9 mouse cellular contexts compared by ENCODE assay signal in the genomic region with DNA sequence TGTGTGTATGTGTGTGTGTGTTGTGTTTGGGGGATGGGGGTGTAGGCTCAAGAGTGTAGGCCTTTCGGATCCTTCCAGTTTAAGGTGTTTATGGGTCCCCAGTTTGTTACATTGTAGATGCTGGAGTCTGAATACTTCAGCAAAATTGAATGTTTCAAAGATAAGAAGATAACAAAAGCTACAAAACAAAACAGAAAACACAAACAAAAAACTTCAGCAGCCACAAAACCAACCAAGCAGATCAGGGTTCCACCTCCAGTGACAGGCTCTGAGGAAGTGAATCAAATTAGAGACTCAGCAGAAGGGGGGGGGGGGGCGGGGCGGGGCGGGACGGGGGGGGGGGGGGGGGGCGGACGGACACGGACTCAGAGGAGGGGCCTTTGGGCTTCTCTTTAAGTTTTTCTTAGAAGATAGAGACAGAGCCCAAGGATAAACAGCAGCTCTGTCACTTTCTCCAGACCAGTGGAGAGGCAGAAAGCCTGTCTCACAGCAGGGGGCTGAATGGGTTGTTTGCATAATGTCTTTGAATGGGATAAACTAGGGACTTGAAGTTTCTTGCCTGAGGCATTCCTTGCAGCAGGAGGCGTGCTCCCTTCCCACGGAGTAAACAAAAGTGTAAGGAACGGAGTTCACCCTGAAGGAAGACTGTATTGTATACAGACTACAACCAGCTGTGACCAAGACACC. TPM values are rescaled to one million over a fixed set of nuclear protein-coding genes. Genes with fewer than 3 reads are reported as not detected.
A peak's percentile ranks its signal among the peaks of the same experiment; 100 is the strongest.
DNase-seq lines count a peak whose midpoint lies in the region; ATAC-seq and TF ChIP-seq lines count a peak whose summit lies in the region.
"Had no signal": no experiment of that assay in that cellular context is flagged by ENCODE, and none has a peak within 500 bp of the region (broad histone marks: within the 10 kb centered on the region; RNA-seq: fewer than 3 reads in every experiment).

No protein-coding gene starts in this region.

- 37% methylated on average over 5 of the region's 11 CpGs for WGBS in liver, postnatal 0 days (ENCODE audit: insufficient replicate concordance)
- WGBS in liver, embryonic 11.5 days = 45% methylated on average over 4 of the region's 11 CpGs
- WGBS in forebrain, embryonic 10.5 days = 21% methylated on average over 4 of the region's 11 CpGs
- WGBS in kidney, embryonic 16.5 days = 15% methylated on average over 7 of the region's 11 CpGs
- 11% methylated on average over 7 of the region's 11 CpGs for WGBS in neural tube, embryonic 12.5 days

- 0 out of 2 replicates have a peak overlapping the region, but pooled peaks have one; percentile 2 for H3K4me2 ChIP-seq in liver, postnatal 0 days (ENCODE audit: low read depth, low read length)
- H3K4me2 ChIP-seq in liver, embryonic 11.5 days = no peak overlapping the region
- peak overlapping the region; percentile 34 for H3K4me2 ChIP-seq in kidney, embryonic 16.5 days (replicated peaks; ENCODE audit: low read depth, low read length)
- H3K4me2 ChIP-seq in neural tube, embryonic 12.5 days (replicated peaks) = 0 out of 2 replicates have a peak overlapping the region, but pooled peaks have one; percentile 15
- H3K4me2 ChIP-seq: limb, embryonic 15.5 days had no signal

- H3K27me3 ChIP-seq in liver, postnatal 0 days (ENCODE audit: insufficient read depth, low read length) = no peaks in the 10 kb centered on the region
- H3K27me3 ChIP-seq in liver, embryonic 11.5 days (replicated peaks; ENCODE audit: control insufficient read depth, insufficient read depth, low read length) = no peaks in the 10 kb centered on the region
- H3K27me3 ChIP-seq in forebrain, embryonic 10.5 days (ENCODE audit: poor library complexity, severe bottlenecking) = no peaks in the 10 kb centered on the region
- H3K27me3 ChIP-seq in kidney, embryonic 16.5 days (ENCODE audit: insufficient read depth, low read length) = no peaks in the 10 kb centered on the region
- H3K27me3 ChIP-seq in neural tube, embryonic 12.5 days (replicated peaks) = no peaks in the 10 kb centered on the region
- H3K27me3 ChIP-seq: limb, embryonic 15.5 days had no signal

- H3K9me3 ChIP-seq in liver, postnatal 0 days (ENCODE audit: low read length) = no peaks in the 10 kb centered on the region
- H3K9me3 ChIP-seq in liver, embryonic 11.5 days (ENCODE audit: control insufficient read depth, low read length) = no peaks in the 10 kb centered on the region
- H3K9me3 ChIP-seq in forebrain, embryonic 10.5 days = no peaks in the 10 kb centered on the region
- H3K9me3 ChIP-seq in kidney, embryonic 16.5 days (ENCODE audit: low read length) = 0 out of 2 replicates have a peak, but pooled peaks cover 3% of the 10 kb centered on the region
- H3K9me3 ChIP-seq in neural tube, embryonic 12.5 days = no peaks in the 10 kb centered on the region
- H3K9me3 ChIP-seq: limb, embryonic 15.5 days had no signal

- no peak overlapping the region for H3K9ac ChIP-seq in liver, postnatal 0 days (replicated peaks)
- no peak overlapping the region for H3K9ac ChIP-seq in liver, embryonic 11.5 days (ENCODE audit: low read depth, low read length)
- H3K9ac ChIP-seq in kidney, embryonic 16.5 days (replicated peaks; ENCODE audit: low read length) = peak overlapping the region; percentile 25; the same call in 1 of the 2 replicates
- no peak overlapping the region for H3K9ac ChIP-seq in neural tube, embryonic 12.5 days
- H3K9ac ChIP-seq: limb, embryonic 15.5 days had no signal

- no peak for ATAC-seq in liver, postnatal 0 days
- ATAC-seq in liver, embryonic 11.5 days (replicated peaks; ENCODE audit: low FRiP score) = no peak
- ATAC-seq in kidney, embryonic 16.5 days (ENCODE audit: low FRiP score, low TSS enrichment) = peak; percentile 46
- peak; percentile 62 for ATAC-seq in neural tube, embryonic 12.5 days (ENCODE audit: low FRiP score, low read depth)

- H3K4me1 ChIP-seq in liver, postnatal 0 days (ENCODE audit: insufficient read depth) = peaks cover 11% of the 10 kb centered on the region
- H3K4me1 ChIP-seq in liver, embryonic 11.5 days (replicated peaks; ENCODE audit: control insufficient read depth, insufficient read depth, low read length) = peaks cover 2% of the 10 kb centered on the region; the same call in 1 of the 2 replicates
- H3K4me1 ChIP-seq in forebrain, embryonic 10.5 days = peaks cover 53% of the 10 kb centered on the region
- H3K4me1 ChIP-seq in kidney, embryonic 16.5 days (ENCODE audit: insufficient read depth, low read length) = peaks cover 15% of the 10 kb centered on the region
- H3K4me1 ChIP-seq in neural tube, embryonic 12.5 days = peaks cover 12% of the 10 kb centered on the region

- DNase-seq in liver, postnatal 0 days = no peak
- DNase-seq in liver, embryonic 11.5 days (ENCODE audit: low spot score) = no peak
- DNase-seq in forebrain, embryonic 10.5 days (ENCODE audit: extremely low spot score, low spot score) = peak; percentile 80
- DNase-seq in cerebellum, adult 9-10 months = no peak
- DNase-seq in thymus, postnatal 36 days = no peak
- DNase-seq in urinary bladder, adult 18-20 months (ENCODE audit: low spot score in 2 of 2) = no peak

- no peak overlapping the region for H3K4me3 ChIP-seq in liver, postnatal 0 days (ENCODE audit: low read depth, low read length)
- no peak overlapping the region for H3K4me3 ChIP-seq in liver, embryonic 11.5 days (ENCODE audit: low read depth, low read length)
- peak overlapping the region; percentile 16; the same call in 1 of the 2 replicates for H3K4me3 ChIP-seq in forebrain, embryonic 10.5 days
- H3K4me3 ChIP-seq in kidney, embryonic 16.5 days (ENCODE audit: low read length) = no peak overlapping the region
- no peak overlapping the region for H3K4me3 ChIP-seq in neural tube, embryonic 12.5 days
- H3K4me3 ChIP-seq: limb, embryonic 15.5 days had no signal

- TF ChIP-seq CTCF in liver, postnatal 0 days (IDR thresholded peaks at IDR 0.05; ENCODE audit: low read depth) = peak; percentile 22

- H3K27ac ChIP-seq in liver, postnatal 0 days (ENCODE audit: low read depth) = peak overlapping the region; percentile 53
- H3K27ac ChIP-seq in liver, embryonic 11.5 days (ENCODE audit: low read depth, low read length) = no peak overlapping the region
- H3K27ac ChIP-seq in forebrain, embryonic 10.5 days = peak overlapping the region; percentile 79
- H3K27ac ChIP-seq in kidney, embryonic 16.5 days (ENCODE audit: low read length) = peak overlapping the region; percentile 31; the same call in 1 of the 2 replicates
- H3K27ac ChIP-seq in neural tube, embryonic 12.5 days = 0 out of 2 replicates have a peak overlapping the region, but pooled peaks have one; percentile 13
- H3K27ac ChIP-seq: limb, embryonic 15.5 days had no signal

- H3K36me3 ChIP-seq in liver, postnatal 0 days (replicated peaks; ENCODE audit: insufficient read depth, low read length) = no peaks in the 10 kb centered on the region
- H3K36me3 ChIP-seq in liver, embryonic 11.5 days (ENCODE audit: control insufficient read depth, insufficient read depth, low read length) = no peaks in the 10 kb centered on the region
- peaks cover 4% of the 10 kb centered on the region for H3K36me3 ChIP-seq in forebrain, embryonic 10.5 days (replicated peaks)
- no peaks in the 10 kb centered on the region for H3K36me3 ChIP-seq in kidney, embryonic 16.5 days (ENCODE audit: insufficient read depth, low read length)
- H3K36me3 ChIP-seq in neural tube, embryonic 12.5 days = no peaks in the 10 kb centered on the region

- no peak for TF ChIP-seq EP300 in liver, postnatal 0 days (IDR thresholded peaks at IDR 0.05; ENCODE audit: low read depth)

RNA-seq across cellular contexts. Expression of gene Ano10, which starts 8.9 kb away (rescaled TPM):
- polyA plus RNA-seq in liver, postnatal 0 days (2015; fragmentation: Nextera tagmentation; extraction: Ambion mirVana) = 13.7 and 14.2 TPM in 2 replicates
- 15.4 and 16.9 TPM in 2 replicates for polyA plus RNA-seq in liver, embryonic 11.5 days (2014; fragmentation: Nextera tagmentation; extraction: Ambion mirVana)
- 29.9 and 31.1 TPM in 2 replicates for polyA plus RNA-seq in forebrain, embryonic 10.5 days (2016; fragmentation: Nextera tagmentation; extraction: Ambion mirVana)
- polyA plus RNA-seq in kidney, embryonic 16.5 days (2015; fragmentation: Nextera tagmentation; extraction: Ambion mirVana) = 39.2 and 39.6 TPM in 2 replicates
- 50.8 and 56.9 TPM in 2 replicates for polyA plus RNA-seq in neural tube, embryonic 12.5 days (2016; fragmentation: Nextera tagmentation; extraction: Ambion mirVana)

Comparison
In these comparisons a context has a peak if more than half of its experiments do, and no peak if none do; other contexts are left out.
1. ATAC-seq: peak in kidney, embryonic 16.5 days (single experiment) and neural tube, embryonic 12.5 days (single experiment); none in liver, postnatal 0 days (single experiment) and liver, embryonic 11.5 days (single experiment).